Mouse (Mus musculus) MEL (cell line): ENCODE results near the gene Grip2.

Experiments used
- BHLHE40 ChIP-seq: IDR thresholded peaks from 2 replicates; pipeline ENCODE4 v1.6.1; 2012; ENCODE audit warnings: low read depth, mild to moderate bottlenecking, inconsistent platforms, low read length, improper control_type of control experiment, borderline replicate concordance
- CTCF ChIP-seq, 3 experiments: IDR thresholded peaks in 2 of 3; conservative IDR thresholded peaks in 1 of 3; 2 replicates each; pipeline ENCODE4 v1.5.1; 2011 to 2012; ENCODE audit warnings: low read length in 3 of 3, low read depth in 2 of 3, mild to moderate bottlenecking in 2 of 3, improper control_type of control experiment in 1 of 3, inconsistent platforms in 1 of 3, mixed read lengths in 1 of 3, moderate library complexity in 1 of 3; ENCODE audit not compliant: control insufficient read depth in 1 of 3, insufficient read depth in 1 of 3, poor library complexity in 1 of 3, severe bottlenecking in 1 of 3
- EP300 ChIP-seq, 2 experiments: IDR thresholded peaks; 2 replicates each; pipeline ENCODE4 v1.6.1; 2011; ENCODE audit warnings: improper control_type of control experiment in 2 of 2, low read length in 2 of 2, low read depth in 1 of 2, mild to moderate bottlenecking in 1 of 2
- GATA1 ChIP-seq: IDR thresholded peaks from 2 replicates; pipeline ENCODE4 v1.6.1; 2011; ENCODE audit warnings: low read depth, low read length, improper control_type of control experiment
- MAFK ChIP-seq: IDR thresholded peaks from 2 replicates; pipeline ENCODE4 v1.6.1; 2011; ENCODE audit warnings: low read depth, mild to moderate bottlenecking, low read length, improper control_type of control experiment, borderline replicate concordance
- MAX ChIP-seq: IDR thresholded peaks from 2 replicates; pipeline ENCODE4 v1.6.1; 2011; ENCODE audit warnings: low read length, improper control_type of control experiment
- POLR2A ChIP-seq, 2 experiments: IDR thresholded peaks; 2 replicates each; pipeline ENCODE4 v1.6.1; 2011 to 2012; ENCODE audit warnings: low read length in 2 of 2, mild to moderate bottlenecking in 2 of 2, control low read depth in 1 of 2, improper control_type of control experiment in 1 of 2, low read depth in 1 of 2, moderate library complexity in 1 of 2; ENCODE audit not compliant: control insufficient read depth in 1 of 2, insufficient read depth in 1 of 2, poor library complexity in 1 of 2
- POLR2AphosphoS5 ChIP-seq: IDR thresholded peaks from 2 replicates; pipeline ENCODE4 v1.6.1; 2012; ENCODE audit warnings: low read depth, borderline replicate concordance, mild to moderate bottlenecking, inconsistent platforms, low read length, moderate library complexity, mixed read lengths
- TAL1 ChIP-seq: IDR thresholded peaks from 2 replicates; pipeline ENCODE4 v1.6.1; 2012; ENCODE audit warnings: mild to moderate bottlenecking, inconsistent platforms, low read length, moderate library complexity, mixed read lengths
- TBP ChIP-seq: IDR thresholded peaks from 2 replicates; pipeline ENCODE4 v1.8.0; 2011; ENCODE audit warnings: low read depth, low read length, improper control_type of control experiment
- UBTF ChIP-seq: IDR thresholded peaks from 2 replicates; pipeline ENCODE4 v1.6.1; 2012; ENCODE audit warnings: low read depth, mild to moderate bottlenecking, inconsistent platforms, low read length, improper control_type of control experiment, moderate library complexity, borderline replicate concordance; ENCODE audit not compliant: insufficient read depth
- USF1 ChIP-seq: IDR thresholded peaks from 2 replicates; pipeline ENCODE4 v1.6.1; 2014; ENCODE audit warnings: low read depth, mild to moderate bottlenecking, inconsistent platforms, low read length, improper control_type of control experiment, moderate library complexity
- ZMIZ1 ChIP-seq: IDR thresholded peaks from 2 replicates; pipeline ENCODE4 v1.6.1; 2012; ENCODE audit warnings: low read depth, mild to moderate bottlenecking, inconsistent platforms, low read length, improper control_type of control experiment, moderate library complexity
- ZNF384 ChIP-seq: IDR thresholded peaks from 2 replicates; pipeline ENCODE4 v1.6.1; 2012; ENCODE audit warnings: low read depth, mild to moderate bottlenecking, inconsistent platforms, low read length, improper control_type of control experiment

DNA sequence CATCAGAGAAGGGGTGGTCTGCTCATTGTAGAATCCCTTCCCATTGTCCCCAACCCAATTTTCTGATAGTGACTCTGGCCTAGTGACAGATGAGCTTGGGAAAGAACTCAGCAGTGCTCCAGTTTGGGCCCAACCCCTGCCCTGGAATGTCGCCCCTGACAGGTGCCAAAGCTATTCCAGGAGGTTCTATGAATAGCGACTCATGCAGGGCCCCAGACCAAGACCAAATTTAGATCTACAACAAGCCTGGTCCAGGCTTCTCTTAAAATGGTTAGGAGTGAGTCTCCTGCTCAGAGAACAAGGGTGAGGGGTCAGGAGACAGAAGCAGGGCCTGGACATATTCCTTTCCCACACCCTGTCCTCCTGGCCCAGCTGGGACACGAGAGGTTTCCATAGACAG is 42.0 kb downstream of the Grip2 start:
- no peak for TF ChIP-seq POLR2A (IDR thresholded peaks at IDR 0.05; ENCODE audit: control insufficient read depth in 1 of 2, insufficient read depth in 1 of 2, low read depth in 1 of 2, low read length in 2 of 2, poor library complexity in 1 of 2)
- TF ChIP-seq TAL1: no peak
- TF ChIP-seq EP300 (IDR thresholded peaks at IDR 0.05; ENCODE audit: low read depth in 1 of 2, low read length in 2 of 2): no peak
- TF ChIP-seq MAX: no peak
- no peak for TF ChIP-seq GATA1
- TF ChIP-seq BHLHE40: no peak
- no peak for TF ChIP-seq MAFK
- no peak for TF ChIP-seq CTCF (IDR thresholded peaks at IDR 0.05 in 2 of 3, conservative IDR thresholded peaks at IDR 0.05 in 1 of 3; ENCODE audit: control insufficient read depth in 1 of 3, insufficient read depth in 1 of 3, low read depth in 2 of 3, low read length in 3 of 3, poor library complexity in 1 of 3, severe bottlenecking in 1 of 3)
- TF ChIP-seq USF1: no peak
- TF ChIP-seq UBTF: no peak
- no peak for TF ChIP-seq POLR2AphosphoS5
- no peak for TF ChIP-seq ZNF384
- no peak for TF ChIP-seq TBP
- TF ChIP-seq ZMIZ1: no peak
